Mouse (Mus musculus) CD4-positive, CD25-positive, alpha-beta regulatory T cell, adult 4 months (primary cell): ENCODE results near the gene 1600002K03Rik. TPM values are rescaled to one million over a fixed set of nuclear protein-coding genes. Genes with fewer than 3 reads are reported as not detected.
A peak's percentile ranks its signal among the peaks of the same experiment; 100 is the strongest.

Experiments
- ATAC-seq: one replicate; pipeline ENCODE4 v1.8.0; 2017
- polyA plus RNA-seq, 2 experiments: library from polyadenylated mRNA; unstranded; fragments of 100-300 nt; shearing (Covaris generic); gene quantifications; one replicate each; pipeline ENCODE4 v1.2.1; 2017

The 1600002K03Rik gene
- polyA plus RNA-seq, 2 experiments from 2014 or later = 21.6 to 23.5 TPM

DNA sequence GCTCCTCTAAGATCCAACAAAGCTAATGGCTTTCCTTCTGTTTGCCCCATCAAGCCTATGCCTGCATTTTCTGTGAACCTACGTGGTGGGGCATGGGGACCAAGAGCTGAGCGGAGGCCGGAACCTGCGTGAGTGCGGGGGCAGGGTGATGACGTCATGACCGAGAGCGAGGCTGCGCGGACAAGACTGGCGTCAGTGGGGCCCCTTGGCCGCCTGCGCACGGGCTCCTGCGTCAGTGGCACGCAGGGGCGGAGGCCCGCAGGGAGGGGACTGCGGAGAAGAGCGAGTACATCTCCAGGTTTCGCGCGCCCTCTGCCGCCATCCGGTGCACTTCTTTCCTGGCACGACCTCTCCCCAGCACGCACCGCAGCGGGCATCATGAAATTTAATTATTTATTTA, 31.5 kb upstream of the 1600002K03Rik start:
- ATAC-seq = peak; percentile 79

DNA sequence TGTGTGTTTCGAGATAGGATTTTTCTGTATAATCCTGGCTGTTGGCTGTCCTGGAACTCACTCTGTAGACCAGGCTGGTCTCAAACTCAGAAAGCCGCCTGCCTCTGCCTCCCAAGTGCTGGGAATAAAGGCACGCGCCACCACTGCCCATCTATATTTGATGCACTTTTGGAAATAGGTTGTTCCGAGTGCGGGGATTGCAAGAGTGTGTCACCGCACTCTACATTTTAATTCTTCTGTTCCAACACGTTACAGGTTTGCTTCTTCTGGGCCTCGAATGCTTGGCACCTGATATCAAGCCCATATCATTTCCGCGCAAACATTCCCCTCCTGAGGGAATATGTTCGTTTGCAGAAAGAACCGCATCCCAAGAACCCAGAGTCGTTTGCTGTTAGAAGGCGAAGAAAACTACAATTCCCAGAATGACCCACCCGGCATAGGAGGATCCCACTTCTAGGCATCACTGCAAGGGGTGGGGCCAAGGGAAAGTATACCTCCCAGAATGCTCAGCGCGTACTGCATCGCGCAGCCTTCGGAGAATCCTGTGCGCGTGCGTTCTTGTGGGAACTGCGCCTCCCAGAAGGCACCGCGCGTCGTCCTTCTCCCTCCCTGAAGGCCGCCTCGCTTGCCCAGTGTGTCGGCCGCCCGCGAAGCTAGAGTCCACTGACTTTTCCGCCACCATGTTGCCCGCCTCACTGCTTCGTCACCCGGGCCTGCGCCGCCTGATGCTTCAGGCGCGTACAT, 30.8 kb upstream of the 1600002K03Rik start:
- ATAC-seq = peak; percentile 64

DNA sequence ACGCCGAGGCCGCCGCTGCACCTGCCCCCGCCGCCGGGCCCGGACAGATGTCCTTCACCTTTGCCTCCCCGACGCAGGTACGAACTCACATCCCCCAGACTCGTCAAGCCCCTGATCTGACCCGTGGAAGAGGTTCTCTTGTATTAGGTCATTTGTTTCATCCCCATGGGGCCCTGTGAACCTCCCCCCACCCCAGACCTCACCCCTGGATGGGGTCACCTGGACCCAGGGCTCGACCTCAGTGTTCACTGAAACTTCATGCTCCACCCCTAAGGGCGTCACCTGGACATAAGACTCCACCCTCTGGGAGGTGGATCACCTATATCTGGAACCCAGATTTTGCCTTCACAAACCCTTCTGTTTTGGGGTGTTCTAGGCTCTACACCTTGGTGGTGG, 30.2 kb upstream of the 1600002K03Rik start:
- ATAC-seq = no peak

DNA sequence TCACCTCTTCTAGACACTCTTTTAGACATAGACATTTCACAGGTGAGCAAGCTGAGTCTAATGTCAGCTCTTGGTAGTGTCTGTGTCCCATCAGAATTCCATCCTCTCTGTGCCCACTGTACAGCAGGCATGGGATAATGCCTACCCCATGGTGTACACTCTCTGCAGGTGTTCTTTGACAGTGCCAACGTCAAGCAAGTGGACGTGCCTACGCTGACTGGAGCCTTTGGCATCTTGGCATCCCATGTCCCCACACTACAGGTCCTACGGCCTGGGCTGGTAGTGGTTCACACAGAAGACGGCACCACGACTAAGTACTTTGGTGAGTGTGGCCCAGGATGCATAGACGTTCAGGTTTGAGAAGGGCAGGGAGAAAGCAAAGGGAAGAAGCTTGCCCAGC, 29.1 kb upstream of the 1600002K03Rik start:
- ATAC-seq = no peak

DNA sequence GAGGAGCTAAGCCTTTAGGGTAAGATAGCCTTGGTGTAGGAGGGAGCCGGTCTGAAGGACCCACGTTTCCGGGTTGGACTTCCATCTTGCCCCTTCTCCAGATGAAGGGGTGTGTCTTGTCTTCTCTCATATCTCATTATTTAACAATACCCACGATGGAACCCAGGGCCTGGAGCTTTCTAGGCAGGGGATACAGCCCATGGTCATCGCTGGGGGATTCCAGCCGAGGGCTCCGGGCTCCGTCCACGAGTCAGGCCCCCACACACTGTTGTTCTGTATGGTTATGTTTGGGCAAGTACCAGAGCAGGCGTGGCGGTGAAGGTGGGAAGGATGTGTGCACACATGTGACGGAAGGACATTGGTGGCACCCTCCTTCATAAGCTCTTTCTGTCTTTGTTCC, 28.6 kb upstream of the 1600002K03Rik start:
- no peak for ATAC-seq

DNA sequence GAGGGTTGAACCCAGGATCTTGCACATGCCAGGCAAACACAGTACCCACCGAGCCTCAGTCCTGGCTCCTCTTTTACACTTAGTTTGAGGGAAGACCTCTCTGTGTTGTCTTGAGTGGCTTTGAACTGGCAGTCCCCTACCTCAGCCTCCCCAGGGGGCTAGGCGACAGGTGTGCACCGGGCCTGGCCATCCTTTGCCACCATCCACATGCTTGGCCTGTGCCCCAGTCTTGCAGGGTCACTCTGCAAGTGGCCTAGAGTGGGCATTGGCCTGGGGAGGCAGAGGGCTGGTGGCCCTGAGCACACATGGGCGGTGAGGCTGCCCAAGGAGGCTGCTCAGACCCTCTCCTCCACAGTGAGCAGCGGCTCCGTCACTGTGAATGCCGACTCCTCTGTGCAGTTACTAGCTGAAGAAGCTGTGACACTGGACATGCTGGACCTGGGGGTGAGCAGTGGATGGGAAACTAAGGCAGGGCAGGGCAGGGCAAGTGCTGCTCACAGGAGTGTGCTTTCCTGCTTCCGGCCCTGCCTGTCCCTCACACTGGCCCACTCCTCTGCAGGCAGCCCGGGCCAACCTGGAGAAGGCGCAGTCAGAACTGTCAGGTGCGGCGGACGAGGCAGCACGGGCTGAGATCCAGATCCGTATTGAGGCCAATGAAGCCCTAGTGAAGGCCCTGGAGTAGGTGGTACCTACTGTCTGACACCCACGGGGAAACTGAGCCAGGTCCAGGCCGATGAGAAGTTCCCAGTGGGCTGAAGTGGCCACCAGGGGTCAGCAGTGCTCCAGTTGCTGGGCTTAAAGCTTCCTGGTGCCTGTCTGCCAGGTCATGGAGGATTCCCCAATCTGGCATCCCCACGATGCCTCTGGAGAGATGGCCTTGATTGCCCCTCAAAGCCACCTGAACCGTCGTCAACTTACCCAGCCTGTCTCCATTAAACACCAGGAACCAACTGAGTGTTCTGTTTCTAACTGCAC, 27.6 kb upstream of the 1600002K03Rik start:
- ATAC-seq = no peak

DNA sequence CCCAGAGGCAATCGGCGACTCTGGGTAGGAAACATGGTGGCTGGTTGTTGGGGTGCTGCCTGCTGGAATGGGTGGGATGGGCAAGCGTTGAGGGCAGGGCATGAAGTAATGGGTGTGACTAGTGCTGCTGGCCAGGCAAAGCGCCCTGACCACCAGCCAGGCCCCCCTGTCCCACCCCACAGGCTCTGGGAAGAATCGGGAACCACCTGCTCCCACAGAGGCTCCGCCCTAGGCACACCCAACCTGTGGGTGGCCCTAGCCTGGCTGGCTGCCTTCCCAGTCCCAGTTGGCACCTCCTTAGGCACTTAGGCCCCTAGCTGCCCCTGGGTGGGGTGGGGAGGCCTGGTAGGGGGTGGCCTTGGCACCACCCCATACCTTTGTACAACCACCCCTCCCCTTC, 26.8 kb upstream of the 1600002K03Rik start:
- ATAC-seq = no peak

DNA sequence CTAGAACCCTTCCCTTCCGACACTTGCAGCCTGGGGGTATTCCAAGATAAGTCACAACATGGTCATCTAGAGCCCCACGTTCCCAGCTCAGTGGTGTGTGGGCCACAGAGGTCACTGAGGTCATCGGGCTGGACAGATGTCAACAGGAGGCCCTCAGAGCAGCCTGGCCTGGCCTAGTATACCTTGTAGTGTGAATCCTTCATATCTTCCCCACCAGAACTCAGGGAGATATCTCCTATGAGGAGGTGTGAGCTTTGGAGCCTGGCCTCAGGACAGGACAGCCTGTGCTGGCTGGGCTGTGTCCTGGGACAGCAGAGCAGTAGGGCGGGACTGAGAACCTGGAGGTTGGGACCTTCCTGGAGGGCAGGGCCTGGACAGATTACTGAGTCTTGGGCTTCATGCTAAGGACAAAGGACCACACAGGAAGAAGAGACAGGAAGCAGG, 26.2 kb upstream of the 1600002K03Rik start:
- ATAC-seq = no peak

DNA sequence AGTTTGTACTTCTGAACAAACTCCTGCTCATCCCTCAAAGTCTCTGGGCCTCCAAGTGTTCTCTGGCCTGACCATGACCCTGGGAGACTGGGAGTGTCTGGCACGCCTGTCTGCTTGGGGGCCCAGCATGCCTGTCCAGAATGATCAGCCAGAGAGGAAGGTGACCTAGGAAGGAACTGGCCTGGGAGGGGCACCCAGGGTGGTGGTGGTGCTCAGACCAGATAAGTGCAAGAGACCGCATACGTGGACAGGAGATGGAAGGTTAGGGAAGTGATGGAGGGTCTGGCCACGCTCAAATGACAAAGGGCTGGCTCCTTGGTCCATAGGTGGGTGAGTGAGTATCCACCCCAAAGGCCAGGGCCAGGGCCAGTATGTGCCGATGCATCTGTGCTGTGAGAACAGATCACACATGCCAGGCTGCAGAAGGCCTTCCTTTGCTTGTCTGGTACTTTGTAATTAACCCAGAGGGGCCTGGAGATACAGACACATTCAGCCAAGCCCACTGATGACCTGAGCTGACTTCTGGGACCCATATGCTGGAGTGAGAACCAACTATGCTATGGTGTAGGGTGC, 25.5 kb upstream of the 1600002K03Rik start:
- ATAC-seq = no peak

DNA sequence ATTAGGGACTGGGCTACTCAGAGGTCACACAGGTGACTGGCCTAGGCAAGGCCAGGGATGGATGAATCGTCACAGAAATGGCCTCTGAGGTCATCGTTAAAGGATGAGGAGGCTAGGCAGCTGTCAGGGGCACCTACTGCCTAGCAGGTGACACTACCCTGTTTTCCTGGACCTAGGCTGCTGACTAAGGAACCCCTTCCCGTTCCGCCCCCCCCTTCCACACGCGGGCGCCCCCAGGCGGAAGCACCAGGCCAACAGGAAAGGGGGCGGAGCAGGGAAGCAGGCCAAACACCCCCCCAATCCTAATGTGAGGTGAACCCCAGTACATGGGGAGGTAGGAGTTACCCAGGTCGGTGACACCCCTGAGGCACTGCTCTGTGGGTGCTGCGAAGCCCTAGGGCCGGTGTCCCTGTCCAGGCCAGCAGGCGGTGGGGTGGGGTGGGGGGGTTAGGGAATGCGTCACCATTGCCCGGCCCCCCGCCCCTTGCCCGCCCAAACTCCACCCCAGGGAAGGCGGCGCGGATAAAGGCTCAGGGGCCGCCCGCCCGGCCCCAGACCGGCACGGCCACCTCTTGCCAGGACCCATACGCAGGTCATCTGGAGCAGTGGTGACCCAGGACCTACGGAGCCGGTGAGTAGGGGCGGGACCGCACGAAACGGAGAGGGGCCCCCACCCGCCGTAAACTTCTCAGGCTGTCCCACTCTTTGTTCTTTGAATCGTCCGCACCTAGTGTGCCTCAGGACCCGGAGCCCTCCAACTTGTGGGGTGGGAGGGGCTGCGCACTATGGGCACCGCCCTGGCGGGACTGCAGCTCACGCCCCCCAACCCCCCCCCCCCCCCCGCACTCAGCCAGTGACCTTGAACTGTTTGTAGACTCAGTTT, 24.8 kb upstream of the 1600002K03Rik start, which contains the start of gene Midn:
TSS of gene Midn (plus strand) at position 554 of the 883 bp plus-strand sequence.
- no peak for ATAC-seq

DNA sequence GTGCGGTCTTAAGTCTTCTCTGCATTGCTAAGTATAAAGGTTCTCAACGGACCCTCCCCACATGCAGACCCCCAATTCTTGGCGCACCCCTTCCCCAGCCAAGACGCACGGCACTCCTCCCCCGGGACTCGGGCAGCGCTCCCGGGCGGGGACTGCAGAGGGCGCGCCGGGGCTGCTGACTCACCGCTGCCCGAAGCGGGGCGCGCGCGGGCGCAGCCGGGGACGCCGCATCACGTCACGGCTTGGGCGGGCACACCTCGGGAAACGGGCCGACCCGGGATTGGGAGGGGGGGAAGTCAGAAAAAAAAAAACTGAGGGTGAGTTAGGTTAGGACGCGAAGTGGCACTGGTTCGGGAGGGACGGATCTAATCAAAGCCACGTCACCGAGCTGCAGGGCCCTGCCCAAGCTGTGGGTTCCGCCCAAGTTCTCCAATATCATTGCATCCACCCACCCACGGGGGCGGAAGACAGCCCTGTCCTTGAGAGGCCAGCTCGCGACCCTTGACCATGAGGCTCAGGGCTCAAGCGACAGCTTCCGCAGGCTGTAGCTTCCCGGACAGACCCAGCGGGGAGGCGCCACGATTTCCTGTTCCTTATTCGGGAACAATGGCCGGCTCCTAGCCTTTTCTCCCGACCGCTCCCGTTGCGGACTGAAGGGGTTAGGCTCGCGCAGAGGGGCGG, 24.0 kb upstream of the 1600002K03Rik start:
- peak; percentile 37 for ATAC-seq

DNA sequence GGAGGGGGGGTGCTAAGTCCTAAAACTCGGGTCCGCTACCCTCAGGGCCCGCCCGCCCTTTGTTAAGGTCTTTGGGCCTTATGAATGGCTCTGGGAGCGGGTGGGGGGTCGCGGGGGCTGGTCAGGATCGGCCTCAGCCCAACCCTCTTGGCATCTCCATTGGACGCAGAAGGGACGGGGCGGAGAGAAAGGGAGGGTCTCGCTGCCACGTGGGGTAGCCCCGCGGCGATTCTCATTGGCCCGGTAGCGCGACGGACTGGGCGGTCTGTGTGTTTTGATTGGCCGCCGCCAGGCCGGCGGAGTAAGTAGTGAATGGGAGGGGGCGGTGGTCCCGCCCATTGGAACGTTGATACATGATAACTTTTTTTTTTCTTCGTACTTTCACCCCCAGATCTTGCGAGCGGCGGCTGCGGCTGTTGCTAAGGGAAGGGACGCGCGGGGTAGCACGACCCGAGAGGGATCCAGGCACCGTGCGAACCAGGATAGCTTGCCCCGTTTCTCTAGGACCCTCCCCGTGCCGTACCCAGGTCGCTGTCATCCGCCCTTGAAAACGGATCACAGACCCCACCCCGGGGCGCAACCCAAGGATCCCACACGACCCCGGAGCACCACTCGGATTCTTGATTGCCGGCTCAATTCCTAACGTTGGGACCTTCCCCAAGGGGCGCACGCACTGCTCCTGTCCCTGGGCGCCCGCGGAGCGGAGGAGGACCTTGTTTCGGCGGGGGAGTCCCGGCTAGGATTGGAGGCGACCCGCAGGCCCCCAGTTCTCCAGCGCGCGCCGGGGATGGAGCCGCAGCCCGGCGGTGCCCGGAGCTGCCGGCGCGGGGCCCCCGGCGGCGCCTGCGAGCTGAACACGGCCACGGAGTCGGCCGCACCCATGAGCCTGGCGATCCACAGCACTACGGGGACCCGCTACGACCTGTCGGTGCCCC, 23.2 kb upstream of the 1600002K03Rik start:
- ATAC-seq = peak; percentile 83

DNA sequence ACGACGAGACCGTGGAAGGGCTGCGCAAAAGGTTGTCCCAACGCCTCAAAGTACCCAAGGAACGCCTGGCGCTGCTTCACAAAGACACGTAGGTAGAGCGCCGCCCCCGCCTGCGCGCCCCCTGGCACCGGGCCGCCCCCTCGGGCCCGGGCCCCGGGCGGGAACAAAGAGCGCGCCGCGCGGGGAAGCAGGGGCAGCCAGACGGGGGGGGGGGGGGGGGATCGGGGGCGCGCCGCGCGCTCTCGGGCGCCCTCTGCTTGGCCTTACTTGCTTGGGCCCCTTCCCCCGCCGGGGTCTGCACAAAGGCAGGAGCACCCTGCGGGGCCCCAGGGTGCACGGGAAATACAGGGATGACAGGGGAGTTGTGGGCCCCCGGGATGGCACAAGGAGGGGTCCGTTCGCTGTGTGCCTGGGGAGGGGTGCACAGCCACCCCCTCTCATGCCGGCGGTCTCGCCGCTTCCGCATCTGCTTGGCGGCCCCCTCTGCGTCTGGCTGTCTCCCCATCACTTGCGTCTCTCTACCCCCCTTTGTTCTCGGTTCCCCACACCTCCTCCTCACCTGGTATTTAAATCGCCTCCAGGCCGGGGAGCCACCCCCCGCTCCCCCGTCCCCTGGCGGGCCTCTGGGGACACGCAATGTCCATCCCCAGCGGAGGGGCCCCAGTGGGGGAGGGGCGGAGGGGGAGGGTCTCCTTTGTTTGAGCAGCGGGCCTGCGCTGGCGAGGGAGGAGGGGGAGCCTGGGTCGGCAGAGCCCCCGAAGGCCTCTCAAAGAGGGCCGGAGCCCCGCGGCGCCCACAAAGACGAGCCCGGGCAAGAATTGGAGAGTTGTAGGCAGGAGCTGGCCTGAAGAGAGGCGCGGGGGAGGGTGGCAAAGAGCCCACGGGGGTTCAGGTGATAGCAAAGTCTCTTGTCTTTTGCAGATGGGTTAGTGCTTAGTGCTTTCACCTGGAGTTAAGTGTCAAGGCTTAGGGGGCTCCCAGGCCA, 22.2 kb upstream of the 1600002K03Rik start:
- ATAC-seq = peak; percentile 7

DNA sequence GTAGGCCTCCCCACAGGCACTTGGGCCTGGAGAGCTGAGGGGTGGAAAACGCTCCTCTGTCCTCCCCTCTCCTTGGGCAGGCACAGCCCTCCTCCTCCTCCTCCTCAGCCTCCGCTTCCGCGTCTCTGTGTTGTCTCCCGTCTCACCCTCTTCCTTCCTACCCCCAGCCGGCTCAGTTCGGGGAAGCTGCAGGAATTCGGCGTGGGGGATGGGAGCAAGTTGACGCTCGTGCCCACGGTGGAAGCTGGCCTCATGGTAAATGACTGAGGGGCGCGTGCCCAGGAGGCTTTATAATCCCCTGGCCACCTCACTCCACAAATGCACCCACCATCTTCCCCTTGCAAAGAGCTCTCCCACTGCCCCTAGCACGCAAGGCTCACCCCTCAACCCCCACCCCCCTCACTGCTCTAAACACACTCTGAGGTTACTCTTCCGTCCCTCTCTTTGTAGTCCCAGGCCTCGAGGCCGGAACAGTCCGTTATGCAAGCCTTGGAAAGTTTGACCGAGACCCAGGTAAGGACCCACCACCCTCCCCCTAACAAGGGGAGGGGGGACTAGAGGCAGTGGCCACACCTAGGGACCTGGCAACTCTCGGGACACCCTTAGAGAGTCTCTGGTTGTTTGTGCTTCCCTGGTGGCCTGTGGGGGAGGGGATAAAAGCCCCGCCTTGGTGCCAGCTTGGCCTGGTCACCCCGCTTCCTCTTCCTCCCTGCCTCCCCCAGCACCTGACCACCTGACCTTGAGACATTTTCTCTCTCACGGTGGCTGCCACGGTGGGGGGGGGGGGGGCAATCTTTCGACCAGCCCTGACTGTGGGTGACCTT, 21.3 kb upstream of the 1600002K03Rik start:
- no peak for ATAC-seq

DNA sequence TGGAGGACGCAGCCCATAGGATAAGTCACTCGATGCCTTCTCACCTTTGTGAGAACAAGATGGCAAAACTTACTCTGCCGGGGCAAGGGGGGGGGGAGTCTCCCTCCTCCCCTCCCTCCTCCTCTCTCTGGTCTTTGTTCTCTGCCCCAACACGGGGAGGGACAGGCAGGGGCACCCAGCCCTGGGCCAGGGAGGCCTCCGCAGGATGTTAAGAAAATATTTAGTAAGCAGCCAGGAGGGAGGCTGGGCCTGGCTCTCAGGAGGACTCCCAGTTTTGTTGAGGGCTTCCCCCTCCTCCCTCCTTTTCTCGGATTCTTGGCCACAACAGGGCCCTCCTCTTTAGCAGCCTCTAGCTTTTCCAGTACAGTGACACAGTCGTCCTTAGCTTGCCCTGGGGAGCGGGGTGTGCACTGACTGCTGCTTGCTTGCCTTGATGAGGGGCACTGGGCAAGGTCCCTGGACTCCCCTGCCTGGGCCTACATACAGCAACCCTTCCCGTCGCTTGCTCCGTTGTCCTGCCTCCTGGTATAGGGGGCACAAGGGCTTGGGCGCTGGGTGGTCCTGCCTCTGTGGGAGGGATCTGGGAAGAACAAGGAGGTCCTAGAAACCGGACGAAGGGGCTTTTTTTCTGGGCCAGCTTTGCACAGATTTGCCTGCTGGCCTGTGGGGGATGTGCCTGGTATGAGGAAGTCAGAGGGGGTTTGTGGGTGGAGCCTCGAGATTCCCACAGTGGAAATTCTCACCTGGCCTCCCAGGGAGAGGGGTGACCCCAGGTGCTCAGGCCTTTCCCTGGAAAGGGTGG, 20.5 kb upstream of the 1600002K03Rik start:
- no peak for ATAC-seq

DNA sequence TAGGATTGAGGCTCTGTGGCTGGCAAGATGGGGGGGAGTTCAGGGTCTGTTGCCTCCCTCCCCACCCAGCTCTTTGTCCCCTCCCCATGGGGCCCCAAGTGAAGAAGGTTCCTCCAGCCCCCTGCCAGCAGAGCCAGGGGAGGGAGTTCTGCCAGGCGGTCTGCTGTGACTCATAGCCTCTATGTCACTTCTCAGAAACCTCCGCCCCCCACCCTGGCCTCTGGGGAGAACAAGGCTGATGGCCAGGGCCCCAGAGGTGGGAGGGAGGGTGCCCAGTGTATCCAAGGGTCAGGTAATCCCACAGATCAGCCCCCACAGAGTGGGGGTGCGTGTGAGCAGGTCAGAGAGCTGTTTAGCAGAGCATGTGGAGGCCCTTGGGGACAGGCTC, 19.9 kb upstream of the 1600002K03Rik start:
- no peak for ATAC-seq

DNA sequence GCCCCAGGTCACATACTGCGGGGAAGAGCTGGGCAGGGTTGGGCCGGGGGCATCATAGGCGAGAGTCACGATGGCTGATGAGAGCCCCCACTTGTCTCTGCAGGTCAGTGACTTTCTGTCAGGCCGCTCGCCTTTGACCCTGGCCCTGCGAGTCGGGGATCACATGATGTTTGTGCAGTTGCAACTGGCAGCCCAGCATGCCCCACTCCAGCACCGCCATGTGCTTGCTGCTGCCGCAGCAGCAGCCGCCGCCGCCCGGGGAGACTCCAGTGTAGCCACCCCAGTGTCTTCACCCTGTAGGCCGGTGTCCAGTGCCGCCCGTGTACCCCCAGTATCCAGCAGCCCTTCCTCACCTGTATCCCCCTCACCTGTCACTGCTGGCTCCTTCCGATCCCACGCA, 19.0 kb upstream of the 1600002K03Rik start:
- ATAC-seq = no peak
